Mouse (Mus musculus): ENCODE data around the gene Micall1. TPM values are rescaled to one million over a fixed set of nuclear protein-coding genes. Genes with fewer than 3 reads are reported as not detected.
A peak's percentile ranks its signal among the peaks of the same experiment; 100 is the strongest.

Gene Micall1
- polyA plus RNA-seq, 1 experiment, result 75.8 TPM

DNA sequence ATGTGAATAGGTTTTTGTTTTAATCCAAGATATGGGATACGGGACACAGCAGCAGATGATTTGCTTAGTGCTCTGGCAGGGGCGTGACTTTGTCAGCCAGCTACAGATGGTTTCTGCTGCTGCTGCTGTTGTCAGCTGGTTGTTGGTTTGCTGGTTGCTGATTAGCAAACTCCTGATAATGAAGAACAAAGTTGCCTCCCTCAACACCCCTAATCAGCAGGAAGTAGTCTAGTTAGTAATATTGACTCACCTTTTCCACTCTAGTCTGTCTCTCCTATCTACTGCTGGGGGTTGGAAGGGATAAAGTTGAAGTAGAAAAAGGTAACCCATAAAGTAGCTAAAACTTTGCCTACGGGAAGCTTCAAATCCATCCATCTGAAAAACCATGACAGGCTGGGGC, 41.1 kb upstream of the Micall1 start:
- Histone ChIP-seq H3K27me3 (ENCODE audit: control insufficient read depth, insufficient read depth, low read length) (no peaks in the 10 kb centered on the region), H3K36me3 (ENCODE audit: control insufficient read depth, insufficient read depth, low read length) (no peaks in the 10 kb centered on the region), H3K4me1 (ENCODE audit: control insufficient read depth, insufficient read depth, low read length) (peaks cover 18% of the 10 kb centered on the region), H3K27ac (ENCODE audit: control insufficient read depth, insufficient read depth, low read depth, low read length) (peak overlapping the region; percentile 71; the same call in 1 of the 2 replicates), H3K4me3 (ENCODE audit: control insufficient read depth, low read depth, low read length) (no peak overlapping the region)
- no peak for TF ChIP-seq CTCF (IDR thresholded peaks at IDR 0.05; ENCODE audit: control insufficient read depth, insufficient read depth, insufficient replicate concordance, low read depth, low read length)
- no peak for TF ChIP-seq POLR2A (IDR thresholded peaks at IDR 0.05; ENCODE audit: control insufficient read depth, low read depth, low read length)

DNA sequence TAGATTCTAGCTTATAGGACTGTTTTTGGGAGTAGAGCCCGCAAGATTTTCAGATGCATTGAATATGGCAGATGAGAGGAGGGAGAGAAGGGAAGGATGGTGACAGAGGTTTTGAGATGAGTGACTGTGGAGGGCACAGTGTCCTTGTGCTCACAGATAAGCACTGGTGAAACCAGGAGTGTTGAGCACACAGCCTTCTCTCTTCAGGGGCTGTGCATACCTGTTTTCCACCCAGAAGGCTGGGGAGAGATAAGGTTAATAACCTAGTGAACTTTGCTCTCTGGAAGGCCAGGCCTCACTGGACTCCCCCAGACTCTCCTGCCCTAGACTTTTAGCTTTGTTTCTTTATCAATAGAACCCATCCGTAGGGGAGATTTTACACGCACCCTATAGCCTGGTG, 40.3 kb upstream of the Micall1 start:
- Histone ChIP-seq H3K4me3 (ENCODE audit: control insufficient read depth, low read depth, low read length) (no peak overlapping the region), H3K36me3 (ENCODE audit: control insufficient read depth, insufficient read depth, low read length) (no peaks in the 10 kb centered on the region), H3K4me1 (ENCODE audit: control insufficient read depth, insufficient read depth, low read length) (peaks cover 18% of the 10 kb centered on the region), H3K27me3 (ENCODE audit: control insufficient read depth, insufficient read depth, low read length) (no peaks in the 10 kb centered on the region), H3K27ac (ENCODE audit: control insufficient read depth, insufficient read depth, low read depth, low read length) (no peak overlapping the region)
- no peak for TF ChIP-seq CTCF (IDR thresholded peaks at IDR 0.05; ENCODE audit: control insufficient read depth, insufficient read depth, insufficient replicate concordance, low read depth, low read length)
- no peak for TF ChIP-seq POLR2A (IDR thresholded peaks at IDR 0.05; ENCODE audit: control insufficient read depth, low read depth, low read length)

DNA sequence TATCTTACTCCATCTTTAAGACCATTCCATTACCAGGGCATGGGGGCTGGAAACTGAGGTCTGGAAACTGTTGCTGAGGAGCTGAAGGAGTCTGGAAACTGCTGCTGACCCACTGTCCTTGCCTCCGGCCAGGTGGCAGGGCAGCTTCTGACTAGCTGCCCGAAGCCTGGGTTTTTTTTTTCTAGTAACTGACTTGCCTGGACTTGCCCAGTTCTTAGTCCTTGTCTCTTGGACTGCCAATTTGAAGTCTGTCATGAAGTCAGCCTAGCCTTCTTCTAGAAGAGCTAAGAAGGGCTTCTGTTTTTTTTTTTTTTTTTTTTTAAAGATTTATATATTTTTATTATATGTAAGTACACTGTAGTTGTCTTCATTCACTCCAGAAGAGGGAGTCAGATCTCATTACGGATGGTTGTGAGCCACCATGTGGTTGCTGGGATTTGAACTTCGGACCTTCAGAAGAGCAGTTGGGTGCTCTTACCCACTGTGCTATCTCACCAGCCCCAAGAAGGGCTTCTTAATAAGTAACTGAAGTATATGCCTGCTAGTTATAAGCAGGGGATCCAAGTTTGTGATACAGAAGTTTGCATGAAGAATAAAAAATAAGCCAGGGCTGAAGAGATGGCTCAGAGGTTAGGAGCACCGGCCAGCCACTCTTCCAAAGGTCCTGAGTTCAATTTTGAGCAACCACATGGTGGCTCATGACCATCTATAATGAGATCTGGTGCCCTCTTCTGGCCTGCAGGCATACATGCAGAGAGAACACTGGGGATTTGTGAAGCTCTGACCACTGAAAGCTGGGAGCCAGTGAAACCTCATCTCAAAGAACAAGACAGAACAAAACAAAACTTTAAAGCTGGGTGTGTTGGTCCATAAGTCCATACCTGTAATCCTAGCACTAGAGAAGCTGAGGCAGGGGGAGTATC, 37.3 kb upstream of the Micall1 start:
- no peak overlapping the region for H3K27ac ChIP-seq (ENCODE audit: control insufficient read depth, insufficient read depth, low read depth, low read length)
- H3K4me1 ChIP-seq (ENCODE audit: control insufficient read depth, insufficient read depth, low read length), result peaks cover 14% of the 10 kb centered on the region
- no peaks in the 10 kb centered on the region for H3K36me3 ChIP-seq (ENCODE audit: control insufficient read depth, insufficient read depth, low read length)
- TF ChIP-seq CTCF (IDR thresholded peaks at IDR 0.05; ENCODE audit: control insufficient read depth, insufficient read depth, insufficient replicate concordance, low read depth, low read length) (no peak; the same call in 1 of the 2 replicates), POLR2A (IDR thresholded peaks at IDR 0.05; ENCODE audit: control insufficient read depth, low read depth, low read length) (no peak)
- H3K4me3 ChIP-seq (ENCODE audit: control insufficient read depth, low read depth, low read length), result no peak overlapping the region
- H3K27me3 ChIP-seq (ENCODE audit: control insufficient read depth, insufficient read depth, low read length), result no peaks in the 10 kb centered on the region

DNA sequence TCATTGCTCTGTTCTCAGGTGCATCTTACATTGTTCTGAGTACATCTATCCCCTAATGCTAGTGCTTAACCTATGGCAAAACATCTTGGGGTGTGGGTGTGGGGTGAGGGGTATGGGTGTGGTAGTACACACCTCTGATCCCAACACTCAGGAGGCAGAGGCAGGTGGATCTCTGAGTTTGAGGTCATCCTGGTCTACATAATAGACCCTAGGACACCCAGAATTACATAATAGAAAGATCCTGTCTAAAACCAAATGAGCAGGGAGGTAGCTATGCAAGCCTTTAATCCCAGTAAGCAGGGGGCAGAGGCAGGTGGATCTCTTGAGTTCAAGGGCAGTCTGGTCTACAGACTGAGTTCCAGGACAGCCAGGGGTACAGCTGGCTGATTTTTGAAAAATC, 34.9 kb upstream of the Micall1 start:
- no peak overlapping the region for H3K4me3 ChIP-seq (ENCODE audit: control insufficient read depth, low read depth, low read length)
- TF ChIP-seq POLR2A (IDR thresholded peaks at IDR 0.05; ENCODE audit: control insufficient read depth, low read depth, low read length), result no peak
- no peak for TF ChIP-seq CTCF (IDR thresholded peaks at IDR 0.05; ENCODE audit: control insufficient read depth, insufficient read depth, insufficient replicate concordance, low read depth, low read length)
- no peak overlapping the region for H3K27ac ChIP-seq (ENCODE audit: control insufficient read depth, insufficient read depth, low read depth, low read length)
- no peaks in the 10 kb centered on the region for H3K36me3 ChIP-seq (ENCODE audit: control insufficient read depth, insufficient read depth, low read length)
- peaks cover 7% of the 10 kb centered on the region for H3K4me1 ChIP-seq (ENCODE audit: control insufficient read depth, insufficient read depth, low read length)
- H3K27me3 ChIP-seq (ENCODE audit: control insufficient read depth, insufficient read depth, low read length), result no peaks in the 10 kb centered on the region

DNA sequence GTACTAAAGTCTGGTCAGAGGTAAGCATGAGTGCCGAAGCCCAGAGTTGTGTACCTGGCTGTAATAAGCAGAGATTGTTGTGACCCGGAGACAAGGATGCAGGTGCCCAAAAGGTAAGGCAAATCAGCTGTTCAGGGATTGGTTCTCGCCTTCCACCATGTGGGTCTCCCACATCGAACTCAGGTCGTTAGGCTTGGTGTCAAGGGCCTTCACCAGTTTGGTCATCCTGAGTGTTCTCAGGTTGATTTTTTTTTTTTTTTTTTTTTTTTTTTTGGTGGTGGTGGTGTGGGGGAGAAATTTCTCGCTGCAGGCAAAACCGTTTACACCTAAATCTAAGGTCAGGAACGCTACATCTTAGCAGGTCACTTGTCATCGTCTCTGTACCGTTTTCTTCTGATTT, 34.3 kb upstream of the Micall1 start:
- peaks cover 7% of the 10 kb centered on the region for H3K4me1 ChIP-seq (ENCODE audit: control insufficient read depth, insufficient read depth, low read length)
- no peak for TF ChIP-seq CTCF (IDR thresholded peaks at IDR 0.05; ENCODE audit: control insufficient read depth, insufficient read depth, insufficient replicate concordance, low read depth, low read length)
- TF ChIP-seq POLR2A (IDR thresholded peaks at IDR 0.05; ENCODE audit: control insufficient read depth, low read depth, low read length), result no peak

DNA sequence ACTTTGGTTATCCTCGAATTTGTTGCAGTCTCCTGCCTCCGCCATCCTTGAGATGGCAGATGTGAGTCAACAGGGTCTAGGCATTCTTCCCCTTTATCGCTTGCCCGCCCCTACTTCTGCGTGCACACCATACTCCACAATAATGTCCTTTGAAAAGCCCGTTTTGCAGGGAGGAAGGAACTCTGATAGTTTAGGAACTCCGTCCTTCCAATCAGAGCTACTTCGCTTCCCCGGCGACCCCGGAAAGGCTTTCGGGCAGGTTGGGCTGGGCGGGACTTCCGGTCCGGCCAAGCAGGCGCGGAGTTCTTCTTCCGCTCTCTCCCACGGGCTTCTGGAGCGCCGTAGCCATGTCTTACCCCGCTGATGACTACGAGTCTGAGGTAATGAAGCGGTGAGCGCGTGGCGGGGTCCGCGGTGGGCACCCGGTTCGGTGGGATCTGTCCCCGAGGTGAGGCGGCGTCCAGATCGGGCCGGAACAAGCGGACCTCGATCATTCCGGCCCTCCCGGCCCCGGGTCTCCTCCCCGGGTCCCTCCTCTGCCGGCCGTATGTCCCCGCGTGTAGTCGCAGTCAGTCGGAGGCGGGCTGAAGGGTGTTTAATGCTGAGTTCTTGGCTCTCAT, 33.7 kb upstream of the Micall1 start, which contains the start of gene Eif3l:
TSS of gene Eif3l (plus strand) at position 267 of the 620 bp plus-strand sequence.
- H3K36me3 ChIP-seq (ENCODE audit: control insufficient read depth, insufficient read depth, low read length), result peaks cover 3% of the 10 kb centered on the region
- H3K27me3 ChIP-seq (ENCODE audit: control insufficient read depth, insufficient read depth, low read length), result no peaks in the 10 kb centered on the region
- TF ChIP-seq POLR2A (IDR thresholded peaks at IDR 0.05; ENCODE audit: control insufficient read depth, low read depth, low read length) (peak; percentile 62), CTCF (IDR thresholded peaks at IDR 0.05; ENCODE audit: control insufficient read depth, insufficient read depth, insufficient replicate concordance, low read depth, low read length) (no peak)
- H3K4me1 ChIP-seq (ENCODE audit: control insufficient read depth, insufficient read depth, low read length), result peaks cover 7% of the 10 kb centered on the region
- H3K4me3 ChIP-seq (ENCODE audit: control insufficient read depth, low read depth, low read length), result peak within 1 kb of the TSS; percentile 99
- H3K27ac ChIP-seq (ENCODE audit: control insufficient read depth, insufficient read depth, low read depth, low read length), result peak within 1 kb of the TSS; percentile 84

More for the DNA sequence above, 34.3 kb upstream of the Micall1 start:
- no peaks in the 10 kb centered on the region for H3K27me3 ChIP-seq (ENCODE audit: control insufficient read depth, insufficient read depth, low read length)
- peaks cover 3% of the 10 kb centered on the region for H3K36me3 ChIP-seq (ENCODE audit: control insufficient read depth, insufficient read depth, low read length)
- H3K27ac ChIP-seq (ENCODE audit: control insufficient read depth, insufficient read depth, low read depth, low read length), result peak overlapping the region; percentile 84
- peak overlapping the region; percentile 99 for H3K4me3 ChIP-seq (ENCODE audit: control insufficient read depth, low read depth, low read length)

Measured in testis, adult 2 months (tissue).